Mouse (Mus musculus) skeletal muscle tissue, adult 2 months (tissue): ENCODE results near the gene Alox5ap.

ENCODE experiments used
- DNase-seq: peaks from one replicate; pipeline ENCODE4 v3.0.0-alpha.2; 2012; ENCODE audit warnings: low read depth, low spot score

The Alox5ap gene

GRCm38 (mm10) chr5:149312884-149313652 lies 48.5 kb downstream of the Alox5ap start:
- DNase-seq, result no peak

- DNase-seq, result no peak
Observed at GRCm38 (mm10) chr5:149314514-149315081, 50.0 kb downstream of the Alox5ap start.

- no peak for DNase-seq
Observed at GRCm38 (mm10) chr5:149316926-149317325, 52.4 kb downstream of the Alox5ap start.

- no peak for DNase-seq
Observed at GRCm38 (mm10) chr5:149319874-149320323, 55.3 kb downstream of the Alox5ap start.

- DNase-seq, result peak; percentile 70
Observed at GRCm38 (mm10) chr5:149320534-149321482, 56.2 kb downstream of the Alox5ap start.

- DNase-seq, result no peak
Observed at GRCm38 (mm10) chr5:149321909-149322841, 57.6 kb downstream of the Alox5ap start.

GRCm38 (mm10) chr5:149322938-149323553 lies 58.5 kb downstream of the Alox5ap start:
- DNase-seq, result no peak

- no peak for DNase-seq
Observed at GRCm38 (mm10) chr5:149324739-149325138, 60.2 kb downstream of the Alox5ap start.

GRCm38 (mm10) chr5:149329098-149329887 lies 64.7 kb downstream of the Alox5ap start:
- DNase-seq, result no peak

GRCm38 (mm10) chr5:149330601-149331000 lies 66.0 kb downstream of the Alox5ap start:
- DNase-seq, result no peak

- DNase-seq, result no peak
Observed at GRCm38 (mm10) chr5:149331407-149332143, 67.0 kb downstream of the Alox5ap start.

GRCm38 (mm10) chr5:149332787-149333186 lies 68.2 kb downstream of the Alox5ap start:
- no peak for DNase-seq

GRCm38 (mm10) chr5:149333941-149334698 lies 69.6 kb downstream of the Alox5ap start:
- DNase-seq, result no peak

GRCm38 (mm10) chr5:149335009-149335408 lies 70.4 kb downstream of the Alox5ap start:
- DNase-seq, result no peak

GRCm38 (mm10) chr5:149335563-149336238 lies 71.1 kb downstream of the Alox5ap start:
- peak; percentile 68 for DNase-seq

- DNase-seq, result no peak
Observed at GRCm38 (mm10) chr5:149337148-149337547, 72.6 kb downstream of the Alox5ap start.
